Mouse (Mus musculus) midbrain, embryonic 14.5 days (tissue): ENCODE measurements around the gene Ctdsp2. TPM values are rescaled to one million over a fixed set of nuclear protein-coding genes. Genes with fewer than 3 reads are reported as not detected.
A peak's percentile ranks its signal among the peaks of the same experiment; 100 is the strongest.

Source experiments
- ATAC-seq: fragments of 200-750 bp; cut with Nextera tagmentation; 2 replicates; pipeline ENCODE4 v1.8.0; 2017; ENCODE audit warnings: moderate number of reproducible peaks, moderate library complexity; ENCODE audit not compliant: low FRiP score, low TSS enrichment
- DNase-seq: peaks from one replicate; pipeline ENCODE4 v3.0.0-alpha.2; 2015
- H3K27ac ChIP-seq: fragments of 300-500 bp; sonication (generic); replicated peaks from 2 replicates; pipeline ENCODE4 v1.5.1; 2014; ENCODE audit warnings: mild to moderate bottlenecking, low read depth, low read length, moderate library complexity
- H3K27me3 ChIP-seq: fragments of 300-500 bp; sonication (generic); 2 replicates; pipeline ENCODE4 v1.6.1; 2014; ENCODE audit warnings: low read length, control low read depth, mixed read lengths; ENCODE audit not compliant: control insufficient read depth, insufficient read depth
- H3K36me3 ChIP-seq: fragments of 300-500 bp; sonication (generic); 2 replicates; pipeline ENCODE4 v1.6.1; 2014; ENCODE audit warnings: low read length, control low read depth; ENCODE audit not compliant: control insufficient read depth, insufficient read depth
- H3K4me1 ChIP-seq: fragments of 300-500 bp; sonication (generic); 2 replicates; pipeline ENCODE4 v1.6.1; 2014; ENCODE audit warnings: mild to moderate bottlenecking, antibody characterized with exemption, low read length, control low read depth; ENCODE audit not compliant: control insufficient read depth, insufficient read depth
- H3K4me2 ChIP-seq: fragments of 300-500 bp; sonication (generic); 2 replicates; pipeline ENCODE4 v1.6.1; 2014; ENCODE audit warnings: mild to moderate bottlenecking, low read length, moderate library complexity
- H3K4me3 ChIP-seq: fragments of 300-500 bp; sonication (generic); replicated peaks from 2 replicates; pipeline ENCODE4 v1.5.1; 2014; ENCODE audit warnings: low read depth, low read length
- H3K9ac ChIP-seq: fragments of 300-500 bp; sonication (generic); replicated peaks from 2 replicates; pipeline ENCODE4 v1.6.1; 2014; ENCODE audit warnings: mild to moderate bottlenecking, low read length, moderate library complexity
- H3K9me3 ChIP-seq: fragments of 300-500 bp; sonication (generic); 2 replicates; pipeline ENCODE4 v1.6.1; 2016; ENCODE audit warnings: low read length, control low read depth, mixed read lengths; ENCODE audit not compliant: control insufficient read depth
- WGBS: fragments of 180-500 bp; shearing (Covaris S2); extraction: QIAGEN DNeasy Blood & Tissue Kit; methylation state at CpG from one replicate; pipeline ENCODE4 v1.1.7; 2014; 5-methylcytosine and 5-hydroxymethylcytosine counted together
- polyA plus RNA-seq: library from polyadenylated mRNA; unstranded; fragments of >200 nt; fragmentation: Nextera tagmentation; extraction: Ambion mirVana; gene quantifications from 2 replicates; pipeline ENCODE4 v1.2.1, GENCODE M21; 2014

Gene Ctdsp2
- polyA plus RNA-seq, 1 experiment from 2014 or later = 26.2 TPM

DNA sequence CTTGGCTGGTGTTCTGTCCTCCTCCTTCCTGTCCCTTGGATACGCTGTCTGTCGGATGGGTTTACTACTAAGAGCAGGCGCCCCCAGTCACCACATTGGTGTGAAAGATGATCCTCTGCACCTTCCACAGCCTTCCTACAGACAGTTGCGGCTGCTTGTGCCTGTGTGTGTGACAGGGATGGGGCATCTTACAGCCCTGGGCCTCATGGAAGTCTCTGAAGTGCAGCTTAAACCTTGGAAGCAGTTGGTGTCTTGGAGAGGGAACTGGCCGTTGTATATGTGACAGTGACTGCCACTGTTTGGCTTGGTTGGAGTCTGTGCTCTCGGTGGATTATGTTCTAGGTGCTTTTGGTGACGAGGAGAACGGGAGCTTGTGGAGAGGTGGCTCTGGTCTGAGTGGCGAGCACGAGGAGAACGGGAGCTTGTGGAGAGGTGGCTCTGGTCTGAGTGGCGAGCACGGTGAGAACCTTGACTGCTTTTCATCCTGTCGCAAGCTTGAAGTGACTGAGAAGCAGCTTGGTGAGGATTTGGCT is 4.7 kb downstream of the Ctdsp2 start:
- peaks cover 53% of the 10 kb centered on the region for H3K4me1 ChIP-seq
- 53% methylated on average over 14 of the region's 14 CpGs for WGBS
- DNase-seq (no peak), ATAC-seq (no peak)
- H3K4me2 ChIP-seq = peak overlapping the region; percentile 89
- H3K27ac ChIP-seq = no peak overlapping the region
- H3K4me3 ChIP-seq = no peak overlapping the region
- no peaks in the 10 kb centered on the region for H3K9me3 ChIP-seq
- H3K27me3 ChIP-seq = no peaks in the 10 kb centered on the region
- peak overlapping the region; percentile 43 for H3K9ac ChIP-seq
- H3K36me3 ChIP-seq = no peaks in the 10 kb centered on the region

DNA sequence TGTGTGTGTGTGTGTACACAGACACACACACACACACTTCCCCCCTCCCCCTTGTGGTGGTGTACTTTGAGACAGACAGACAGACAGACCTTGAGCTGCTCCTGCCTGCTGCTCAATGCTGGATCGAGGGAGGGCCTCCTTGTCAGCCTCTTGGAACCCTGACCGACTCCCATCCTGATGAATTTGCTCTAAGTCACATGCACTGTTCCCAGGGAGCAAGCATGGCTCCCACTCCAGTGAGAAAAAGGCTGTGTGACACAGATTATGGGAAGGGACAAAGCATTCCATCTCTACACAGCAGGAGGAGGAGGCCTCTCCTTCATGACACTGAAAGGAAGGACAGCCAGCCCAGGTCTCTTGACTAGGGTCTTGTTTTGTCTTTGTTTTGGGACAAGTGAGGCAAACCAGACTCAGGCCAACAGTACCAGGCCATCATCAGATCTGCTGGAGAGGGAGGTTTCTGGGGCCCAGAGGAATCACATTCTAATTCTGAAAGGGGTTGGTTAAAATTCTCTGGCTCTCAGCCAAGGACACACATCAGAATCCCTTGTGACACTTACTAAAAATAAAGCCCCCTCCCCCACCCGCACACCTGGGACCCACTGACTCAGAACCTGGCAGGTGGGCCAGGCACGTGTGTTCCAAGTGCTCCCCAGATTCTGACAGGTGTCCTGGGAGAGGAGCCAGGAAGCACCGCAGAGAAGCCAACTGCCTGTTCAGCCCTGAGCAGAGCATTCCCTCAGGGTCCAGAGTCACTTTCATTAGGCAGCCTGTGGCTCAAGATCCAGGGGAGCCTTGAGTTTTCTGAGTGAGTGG is 5.9 kb downstream of the Ctdsp2 start:
- Histone ChIP-seq H3K9ac (peak overlapping the region; percentile 26), H3K36me3 (no peaks in the 10 kb centered on the region), H3K4me1 (peaks cover 53% of the 10 kb centered on the region), H3K27me3 (no peaks in the 10 kb centered on the region), H3K4me3 (no peak overlapping the region), H3K9me3 (no peaks in the 10 kb centered on the region), H3K27ac (peak overlapping the region; percentile 49; the same call in 1 of the 2 replicates), H3K4me2 (peak overlapping the region; percentile 25; the same call in 1 of the 2 replicates)
- 26% methylated on average over 5 of the region's 5 CpGs for WGBS
- ATAC-seq = no peak
- no peak for DNase-seq

DNA sequence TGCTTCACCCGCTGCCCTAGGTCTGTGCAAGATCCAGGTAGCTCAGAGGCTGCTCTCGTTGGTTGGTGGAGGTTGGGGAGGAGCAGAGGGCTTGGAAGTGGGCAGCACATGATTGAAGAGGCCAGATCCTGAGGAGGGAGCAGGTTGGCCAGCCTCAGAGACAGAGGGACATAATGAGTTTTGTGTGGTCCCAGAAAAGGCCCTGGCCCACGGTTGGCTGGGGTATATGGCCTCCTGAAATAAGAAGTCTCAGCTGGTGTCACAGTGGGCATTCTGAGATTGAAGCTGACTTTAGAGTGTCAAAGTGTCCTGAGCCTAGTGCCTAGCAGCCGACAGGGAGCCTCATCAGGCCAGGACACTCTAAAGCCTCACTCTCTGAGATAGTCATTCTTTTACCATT is 6.6 kb downstream of the Ctdsp2 start:
- no peak overlapping the region for H3K4me3 ChIP-seq
- peaks cover 53% of the 10 kb centered on the region for H3K4me1 ChIP-seq
- H3K9ac ChIP-seq = no peak overlapping the region
- no peak overlapping the region for H3K27ac ChIP-seq
- DNase-seq (no peak), ATAC-seq (no peak)
- H3K27me3 ChIP-seq = no peaks in the 10 kb centered on the region
- H3K36me3 ChIP-seq = no peaks in the 10 kb centered on the region
- no peak overlapping the region for H3K4me2 ChIP-seq
- 76% methylated on average over 4 of the region's 4 CpGs for WGBS
- H3K9me3 ChIP-seq = no peaks in the 10 kb centered on the region

DNA sequence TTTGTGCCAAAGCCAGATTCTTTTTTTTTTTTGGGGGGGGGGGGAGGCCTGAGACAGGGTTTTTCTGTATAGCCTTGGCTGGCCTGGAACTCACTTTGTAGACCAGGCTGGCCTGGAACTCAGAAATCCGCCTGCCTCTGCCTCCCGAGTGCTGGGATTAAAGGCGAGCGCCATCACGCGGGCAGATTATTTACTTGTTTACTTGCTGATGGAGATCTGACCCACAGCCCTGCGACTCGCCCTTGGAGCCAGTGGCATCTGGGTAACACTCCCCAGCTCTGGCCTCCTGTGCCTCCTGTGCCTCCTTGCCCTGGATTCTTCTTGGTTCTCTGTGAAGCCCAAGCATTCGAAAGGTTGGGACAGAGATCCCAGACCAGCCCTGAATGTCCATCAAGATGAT is 7.1 kb downstream of the Ctdsp2 start:
- WGBS = 96% methylated on average over 9 of the region's 9 CpGs
- Histone ChIP-seq H3K27ac (no peak overlapping the region), H3K4me1 (peaks cover 50% of the 10 kb centered on the region), H3K4me2 (no peak overlapping the region), H3K36me3 (no peaks in the 10 kb centered on the region), H3K4me3 (no peak overlapping the region), H3K27me3 (no peaks in the 10 kb centered on the region), H3K9ac (no peak overlapping the region), H3K9me3 (no peaks in the 10 kb centered on the region)
- DNase-seq = no peak
- no peak for ATAC-seq

DNA sequence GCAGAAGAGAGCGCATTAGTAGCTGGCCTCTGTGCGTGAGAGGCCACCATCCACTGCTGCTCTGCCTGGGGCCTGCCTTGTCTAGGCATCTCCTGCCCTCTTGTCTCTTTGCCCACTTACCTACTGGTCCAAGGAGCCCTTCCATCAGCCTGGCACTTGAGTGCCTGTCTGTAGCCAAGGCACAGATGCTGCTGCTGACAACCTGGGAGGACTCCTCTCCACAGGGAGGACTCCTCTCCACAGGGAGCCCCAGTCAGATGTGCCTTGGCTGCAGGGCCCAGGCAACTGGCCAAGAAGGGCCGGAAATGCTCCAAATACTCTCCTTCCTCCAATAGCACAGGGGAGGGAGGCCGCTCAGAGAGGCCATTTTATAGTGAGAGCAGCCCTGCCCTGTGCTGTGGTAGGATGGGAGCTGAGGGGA is 8.0 kb downstream of the Ctdsp2 start:
- H3K4me1 ChIP-seq = peaks cover 41% of the 10 kb centered on the region
- DNase-seq (peak; percentile 65), ATAC-seq (peak; percentile 38; the same call in 1 of the 2 replicates)
- no peaks in the 10 kb centered on the region for H3K27me3 ChIP-seq
- H3K36me3 ChIP-seq = no peaks in the 10 kb centered on the region
- no peak overlapping the region for H3K4me3 ChIP-seq
- H3K4me2 ChIP-seq = no peak overlapping the region; the same call in 1 of the 2 replicates
- H3K9me3 ChIP-seq = no peaks in the 10 kb centered on the region
- H3K9ac ChIP-seq = no peak overlapping the region
- WGBS = 57% methylated on average over 4 of the region's 4 CpGs
- 0 out of 2 replicates have a peak overlapping the region, but pooled peaks have one; percentile 20 for H3K27ac ChIP-seq

DNA sequence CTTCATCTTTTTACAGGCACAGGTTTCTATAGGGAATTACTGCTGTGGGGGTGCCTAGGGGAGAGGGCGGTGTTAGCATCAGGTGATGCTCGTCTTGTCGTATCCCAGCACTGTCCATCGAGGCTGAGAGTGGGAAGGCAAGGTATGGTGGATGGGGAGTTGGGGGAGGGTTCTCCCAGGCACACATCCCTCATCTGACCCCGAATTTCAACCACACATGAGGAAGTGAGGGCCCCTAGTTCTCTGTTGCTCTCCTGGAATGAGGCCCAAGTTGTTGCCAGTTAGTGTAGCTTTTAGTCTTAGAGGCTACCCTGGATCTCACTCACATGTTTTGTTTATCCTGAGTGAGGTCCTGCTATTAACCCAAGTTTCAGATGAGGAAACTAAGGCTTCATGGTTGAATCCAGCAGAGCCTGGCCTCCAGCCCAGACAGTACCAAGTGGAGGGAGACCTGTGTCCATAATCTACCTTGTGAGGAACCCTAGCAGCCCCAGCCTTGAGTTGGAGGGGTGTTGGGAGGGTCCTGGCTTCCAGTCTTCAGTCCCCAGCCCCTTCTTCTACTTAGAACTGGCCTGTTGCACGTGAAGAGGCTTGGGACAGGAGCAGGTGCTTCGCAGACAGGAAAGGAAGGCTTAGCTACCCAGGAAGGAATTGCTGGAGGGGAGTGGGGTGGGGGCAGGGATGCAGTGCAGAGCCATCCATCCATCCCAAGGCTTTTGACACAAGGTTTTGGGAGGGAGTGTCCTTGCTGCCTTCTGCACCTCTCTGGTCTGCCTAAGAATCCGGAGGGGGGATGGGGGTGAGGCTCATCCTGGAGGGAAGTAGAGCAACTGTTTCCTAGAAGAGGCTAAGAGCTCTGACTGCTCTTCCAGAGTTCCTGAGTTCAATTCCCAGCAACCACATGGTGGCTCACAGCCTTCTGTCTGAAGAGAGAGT is 8.9 kb downstream of the Ctdsp2 start:
- peaks cover 8% of the 10 kb centered on the region for H3K36me3 ChIP-seq
- H3K4me3 ChIP-seq = no peak overlapping the region
- ATAC-seq = no peak
- WGBS = 63% methylated on average over 8 of the region's 8 CpGs
- no peak overlapping the region for H3K4me2 ChIP-seq
- no peak overlapping the region for H3K27ac ChIP-seq
- no peaks in the 10 kb centered on the region for H3K27me3 ChIP-seq
- no peak for DNase-seq
- H3K4me1 ChIP-seq = peaks cover 32% of the 10 kb centered on the region
- H3K9me3 ChIP-seq = no peaks in the 10 kb centered on the region
- H3K9ac ChIP-seq = no peak overlapping the region

DNA sequence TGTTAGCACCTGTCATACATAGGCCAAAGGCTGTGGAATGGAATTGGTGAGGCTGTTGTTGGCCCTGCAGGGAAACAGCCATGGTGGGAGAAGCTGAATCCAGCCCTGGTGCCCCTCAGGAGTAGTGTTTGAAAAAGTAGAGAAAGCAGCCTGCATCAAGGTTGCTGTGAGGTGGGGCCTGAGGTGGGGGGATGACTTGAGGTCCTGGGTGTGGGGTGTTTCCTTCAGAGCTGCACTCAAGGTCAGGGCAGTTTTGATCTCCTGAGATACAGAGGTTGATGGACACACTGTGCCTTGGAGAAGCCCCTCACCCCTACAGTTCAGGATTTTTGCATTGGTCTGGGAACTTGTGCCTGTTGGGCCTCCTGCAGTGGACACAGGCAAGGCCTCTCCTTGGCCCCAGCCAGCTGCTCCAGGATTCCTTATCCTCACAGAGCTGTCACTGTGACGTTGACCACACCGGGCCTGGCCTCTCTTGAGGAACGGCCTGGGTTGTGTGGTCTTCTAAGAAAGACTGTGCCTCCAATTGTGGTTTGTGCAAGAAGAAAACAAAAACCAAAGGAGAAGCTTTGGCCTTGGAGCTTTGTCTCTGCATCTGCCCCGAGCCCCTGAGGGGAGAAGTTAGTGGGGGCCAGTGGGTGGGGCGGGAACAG is 10.1 kb downstream of the Ctdsp2 start:
- Histone ChIP-seq H3K4me1 (peaks cover 20% of the 10 kb centered on the region), H3K4me3 (no peak overlapping the region), H3K4me2 (no peak overlapping the region), H3K27me3 (no peaks in the 10 kb centered on the region), H3K27ac (no peak overlapping the region), H3K9ac (no peak overlapping the region), H3K9me3 (no peaks in the 10 kb centered on the region), H3K36me3 (peaks cover 19% of the 10 kb centered on the region)
- 77% methylated on average over 5 of the region's 5 CpGs for WGBS
- DNase-seq (no peak), ATAC-seq (no peak)
